Mouse (Mus musculus) liver, adult 2 months (tissue): ENCODE measurements around the gene Scml4.

ENCODE experiments used
- CTCF ChIP-seq: fragments of 200-500 bp; IDR thresholded peaks from 2 replicates; pipeline ENCODE4 v1.5.1; 2011; ENCODE audit warnings: low read depth, low read length, control low read depth
- POLR2A ChIP-seq: fragments of 200-500 bp; IDR thresholded peaks from 2 replicates; pipeline ENCODE4 v1.6.1; 2011; ENCODE audit warnings: low read length, control low read depth; ENCODE audit not compliant: insufficient read depth; ENCODE audit errors: extremely low read depth

- TF ChIP-seq CTCF = no peak
- TF ChIP-seq POLR2A = no peak
Measured at GRCm38 (mm10) chr10:42952046-42952420, 91.9 kb downstream of the Scml4 start.
